Mouse (Mus musculus): ENCODE measurements around the gene Cuzd1. TPM values are rescaled to one million over a fixed set of nuclear protein-coding genes. Genes with fewer than 3 reads are reported as not detected.

Gene Cuzd1
- polyA plus RNA-seq, 1 experiment from 2014 or later: not detected

Other genes starting within 250 kb of the Cuzd1 start
- gene 4933402N03Rik, start 176.0 kb downstream of the Cuzd1 start, polyA plus RNA-seq (2016; fragmentation: Nextera tagmentation; extraction: Ambion mirVana): not detected in 2 replicates
- gene 5430419D17Rik, start 147.9 kb downstream of the Cuzd1 start, polyA plus RNA-seq (2016; fragmentation: Nextera tagmentation; extraction: Ambion mirVana): not detected in 2 replicates
- gene Fam24b, start 7.2 kb upstream of the Cuzd1 start, polyA plus RNA-seq (2016; fragmentation: Nextera tagmentation; extraction: Ambion mirVana): not detected in 2 replicates
- not detected in 2 replicates for gene Fam24a, start 11.6 kb upstream of the Cuzd1 start, polyA plus RNA-seq (2016; fragmentation: Nextera tagmentation; extraction: Ambion mirVana)
- 21.0 and 23.4 TPM in 2 replicates for gene 2310057M21Rik, start 40.5 kb upstream of the Cuzd1 start, polyA plus RNA-seq (2016; fragmentation: Nextera tagmentation; extraction: Ambion mirVana)
- 77.0 and 82.0 TPM in 2 replicates for gene Pstk, start 48.8 kb upstream of the Cuzd1 start, polyA plus RNA-seq (2016; fragmentation: Nextera tagmentation; extraction: Ambion mirVana)
- gene Ikzf5, start 88.2 kb upstream of the Cuzd1 start, polyA plus RNA-seq (2016; fragmentation: Nextera tagmentation; extraction: Ambion mirVana): 16.1 and 16.3 TPM in 2 replicates
- 98.8 and 116 TPM in 2 replicates for gene Acadsb, start 88.3 kb upstream of the Cuzd1 start, polyA plus RNA-seq (2016; fragmentation: Nextera tagmentation; extraction: Ambion mirVana)
- gene Hmx3, start 220.6 kb upstream of the Cuzd1 start, polyA plus RNA-seq (2016; fragmentation: Nextera tagmentation; extraction: Ambion mirVana): 0.22 and 0.31 TPM in 2 replicates
- gene Hmx2, start 226.5 kb upstream of the Cuzd1 start, polyA plus RNA-seq (2016; fragmentation: Nextera tagmentation; extraction: Ambion mirVana): 0.38 and 0.41 TPM in 2 replicates
- 239 and 243 TPM in 2 replicates for gene Bub3, start 237.9 kb upstream of the Cuzd1 start, polyA plus RNA-seq (2016; fragmentation: Nextera tagmentation; extraction: Ambion mirVana)